In the genomic region with DNA sequence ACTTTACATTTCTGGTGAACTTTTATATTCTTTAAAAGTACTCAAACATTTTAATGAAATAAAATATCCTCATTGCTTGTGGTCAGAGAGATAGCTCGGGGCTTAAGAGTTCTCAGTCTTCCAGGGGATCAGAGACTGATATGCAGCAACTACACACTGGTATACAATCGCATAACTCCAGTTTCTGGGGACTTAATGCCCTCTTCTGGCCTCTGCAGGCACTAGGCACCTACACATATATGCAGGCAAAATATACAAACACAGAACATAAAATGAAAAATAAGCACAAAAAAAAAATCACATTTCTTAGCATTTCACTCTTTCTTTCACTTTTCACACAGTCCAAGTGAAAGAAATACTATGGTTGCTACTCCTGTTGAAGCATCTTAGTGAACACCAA, we compare ENCODE assay signal across 23 mouse cellular contexts.
DNase-seq lines count a peak whose midpoint lies in the region; ATAC-seq and TF ChIP-seq lines count a peak whose summit lies in the region.
"Had no signal": no experiment of that assay in that cellular context is flagged by ENCODE, and none has a peak within 500 bp of the region (broad histone marks: within the 10 kb centered on the region; RNA-seq: fewer than 3 reads in every experiment).

No protein-coding gene starts in this region.

- 71% methylated on average over 2 of the region's 2 CpGs for WGBS in kidney, adult 2 months
- 69% methylated on average over 2 of the region's 2 CpGs for WGBS in kidney, embryonic 16.5 days
- 66% methylated on average over 2 of the region's 2 CpGs for WGBS in lung, embryonic 14.5 days

- no peaks in the 10 kb centered on the region for H3K27me3 ChIP-seq in kidney, adult 2 months (replicated peaks; ENCODE audit: control insufficient read depth, insufficient read depth, low read length)
- H3K27me3 ChIP-seq in kidney, embryonic 16.5 days (ENCODE audit: insufficient read depth, low read length), result no peaks in the 10 kb centered on the region
- H3K27me3 ChIP-seq in lung, embryonic 14.5 days (ENCODE audit: insufficient read depth, low read length), result no peaks in the 10 kb centered on the region
- H3K27me3 ChIP-seq: embryonic facial prominence, embryonic 12.5 days; hindbrain, embryonic 12.5 days; lung, embryonic 15.5 days; megakaryocyte, embryonic 14.5 days; midbrain, embryonic 13.5 days had no signal

- no peak for TF ChIP-seq POLR2A in kidney, adult 2 months (IDR thresholded peaks at IDR 0.05; ENCODE audit: low read depth, low read length)

- H3K9ac ChIP-seq in kidney, embryonic 16.5 days (replicated peaks; ENCODE audit: low read length), result no peak overlapping the region
- no peak overlapping the region for H3K9ac ChIP-seq in lung, embryonic 14.5 days
- H3K9ac ChIP-seq: embryonic facial prominence, embryonic 12.5 days; hindbrain, embryonic 12.5 days; limb, embryonic 12.5 days; lung, embryonic 15.5 days; midbrain, embryonic 13.5 days had no signal

- H3K36me3 ChIP-seq in kidney, adult 2 months (ENCODE audit: control insufficient read depth, insufficient read depth, low read length), result no peaks in the 10 kb centered on the region
- no peaks in the 10 kb centered on the region for H3K36me3 ChIP-seq in kidney, embryonic 16.5 days (ENCODE audit: insufficient read depth, low read length)
- H3K36me3 ChIP-seq in lung, embryonic 14.5 days (ENCODE audit: insufficient read depth), result no peaks in the 10 kb centered on the region
- H3K36me3 ChIP-seq: embryonic facial prominence, embryonic 12.5 days; hindbrain, embryonic 12.5 days; limb, embryonic 12.5 days; lung, embryonic 15.5 days; midbrain, embryonic 13.5 days had no signal

- no peaks in the 10 kb centered on the region for H3K4me1 ChIP-seq in kidney, adult 2 months (ENCODE audit: control insufficient read depth, insufficient read depth, low read length)
- no peaks in the 10 kb centered on the region for H3K4me1 ChIP-seq in kidney, embryonic 16.5 days (ENCODE audit: insufficient read depth, low read length)
- H3K4me1 ChIP-seq in lung, embryonic 14.5 days (ENCODE audit: insufficient read depth), result no peaks in the 10 kb centered on the region
- H3K4me1 ChIP-seq: hindbrain, embryonic 12.5 days; lung, embryonic 15.5 days; megakaryocyte, embryonic 14.5 days; midbrain, embryonic 13.5 days had no signal

- no peak for DNase-seq in gastrocnemius, adult 2 months
- no peak for DNase-seq in gastrocnemius, postnatal 14 days
- no peak for DNase-seq in kidney, adult 2 months
- no peak for DNase-seq in lung, embryonic 14.5 days
- no peak for DNase-seq in lung, postnatal 25 days (ENCODE audit: low spot score)
- DNase-seq: adrenal gland, postnatal 14 days; cerebellum, adult 11-12 months; cerebellum, adult 9-11 months; embryo, embryonic 11 days; gastrocnemius, postnatal 36 days; kidney, adult 11 months; kidney, postnatal 10 days; lung, postnatal 4 days had no signal

- TF ChIP-seq CTCF in gastrocnemius, adult 2 months (IDR thresholded peaks at IDR 0.05), result peak; percentile 48
- peak; percentile 30; the same call in 1 of the 2 replicates for TF ChIP-seq CTCF in kidney, adult 2 months (conservative IDR thresholded peaks at IDR 0.05; ENCODE audit: insufficient read depth, insufficient read length, low read depth, low read length)
- TF ChIP-seq CTCF in lung, embryonic 14.5 days (IDR thresholded peaks at IDR 0.05; ENCODE audit: low read depth), result peak; percentile 23

- no peak overlapping the region for H3K4me3 ChIP-seq in gastrocnemius, adult 2 months
- no peak overlapping the region for H3K4me3 ChIP-seq in kidney, adult 2 months (ENCODE audit: insufficient read depth, low read depth, low read length)
- H3K4me3 ChIP-seq in kidney, embryonic 16.5 days (ENCODE audit: low read length), result no peak overlapping the region
- H3K4me3 ChIP-seq in lung, embryonic 14.5 days (ENCODE audit: low read depth, low read length), result no peak overlapping the region
- H3K4me3 ChIP-seq: embryonic facial prominence, embryonic 12.5 days; hindbrain, embryonic 12.5 days; left cerebral cortex, adult 2 months; limb, embryonic 12.5 days; lung, embryonic 15.5 days; megakaryocyte, embryonic 14.5 days; midbrain, embryonic 13.5 days had no signal

- H3K9me3 ChIP-seq in kidney, embryonic 16.5 days (ENCODE audit: low read length), result no peaks in the 10 kb centered on the region
- H3K9me3 ChIP-seq in lung, embryonic 14.5 days (ENCODE audit: low read depth, low read length), result no peaks in the 10 kb centered on the region
- H3K9me3 ChIP-seq: embryonic facial prominence, embryonic 12.5 days; hindbrain, embryonic 12.5 days; limb, embryonic 12.5 days; lung, embryonic 15.5 days; megakaryocyte, embryonic 14.5 days; midbrain, embryonic 13.5 days had no signal

- H3K27ac ChIP-seq in gastrocnemius, adult 2 months, result no peak overlapping the region
- no peak overlapping the region for H3K27ac ChIP-seq in kidney, adult 2 months (ENCODE audit: insufficient read depth, low read depth, low read length)
- no peak overlapping the region for H3K27ac ChIP-seq in kidney, embryonic 16.5 days (ENCODE audit: low read length)
- no peak overlapping the region for H3K27ac ChIP-seq in lung, embryonic 14.5 days (ENCODE audit: low read depth)
- H3K27ac ChIP-seq: embryonic facial prominence, embryonic 12.5 days; hindbrain, embryonic 12.5 days; left cerebral cortex, adult 2 months; limb, embryonic 12.5 days; lung, embryonic 15.5 days; midbrain, embryonic 13.5 days had no signal

- intact Hi-C loops in gastrocnemius, adult 2 months (cut with DNase I), result loop anchor here (1.0 kb wide), 2 partner anchors 124 to 180 kb away; no protein-coding TSS in a partner anchor
- intact Hi-C loops in gastrocnemius, postnatal 14 days (cut with DNase I; ENCODE audit: low total_unique reads), result no loop called here

- ATAC-seq in kidney, embryonic 16.5 days (ENCODE audit: low FRiP score, low TSS enrichment), result no peak
- ATAC-seq in lung, embryonic 14.5 days (ENCODE audit: insufficient read depth), result no peak
- ATAC-seq in CD4-positive, CD25-positive, alpha-beta regulatory T cell, adult 4 months, result no peak
- ATAC-seq: forebrain, embryonic 14.5 days; midbrain, embryonic 13.5 days had no signal

- no peak overlapping the region for H3K4me2 ChIP-seq in kidney, embryonic 16.5 days (replicated peaks; ENCODE audit: low read depth, low read length)
- H3K4me2 ChIP-seq in lung, embryonic 14.5 days, result no peak overlapping the region
- H3K4me2 ChIP-seq: embryonic facial prominence, embryonic 12.5 days; hindbrain, embryonic 12.5 days; limb, embryonic 12.5 days; lung, embryonic 15.5 days; midbrain, embryonic 13.5 days had no signal
